Mouse (Mus musculus) ES-Bruce4 (cell line): Measurements from ENCODE around the gene Slc6a4.

Source experiments
- CTCF ChIP-seq: IDR thresholded peaks from one replicate; pipeline ENCODE4 v1.8.1; 2011; ENCODE audit warnings: low read depth, low read length
- EP300 ChIP-seq: IDR thresholded peaks from 2 replicates; pipeline ENCODE4 v1.6.1; 2011; ENCODE audit warnings: low read depth, low read length; ENCODE audit not compliant: insufficient read depth
- POLR2A ChIP-seq: IDR thresholded peaks from one replicate; pipeline ENCODE4 v1.8.1; 2011; ENCODE audit warnings: low read length; ENCODE audit not compliant: insufficient read depth

- no peak for TF ChIP-seq CTCF
- no peak for TF ChIP-seq POLR2A
- no peak for TF ChIP-seq EP300
Measured at GRCm38 (mm10) chr11:77077792-77078191, 79.4 kb downstream of the Slc6a4 start.
